Mouse (Mus musculus): Measurements from ENCODE around the gene Cbl. TPM values are rescaled to one million over a fixed set of nuclear protein-coding genes. Genes with fewer than 3 reads are reported as not detected.

Cbl gene
- polyA plus RNA-seq, 1 experiment from 2014 or later, result 4.9 TPM

DNA sequence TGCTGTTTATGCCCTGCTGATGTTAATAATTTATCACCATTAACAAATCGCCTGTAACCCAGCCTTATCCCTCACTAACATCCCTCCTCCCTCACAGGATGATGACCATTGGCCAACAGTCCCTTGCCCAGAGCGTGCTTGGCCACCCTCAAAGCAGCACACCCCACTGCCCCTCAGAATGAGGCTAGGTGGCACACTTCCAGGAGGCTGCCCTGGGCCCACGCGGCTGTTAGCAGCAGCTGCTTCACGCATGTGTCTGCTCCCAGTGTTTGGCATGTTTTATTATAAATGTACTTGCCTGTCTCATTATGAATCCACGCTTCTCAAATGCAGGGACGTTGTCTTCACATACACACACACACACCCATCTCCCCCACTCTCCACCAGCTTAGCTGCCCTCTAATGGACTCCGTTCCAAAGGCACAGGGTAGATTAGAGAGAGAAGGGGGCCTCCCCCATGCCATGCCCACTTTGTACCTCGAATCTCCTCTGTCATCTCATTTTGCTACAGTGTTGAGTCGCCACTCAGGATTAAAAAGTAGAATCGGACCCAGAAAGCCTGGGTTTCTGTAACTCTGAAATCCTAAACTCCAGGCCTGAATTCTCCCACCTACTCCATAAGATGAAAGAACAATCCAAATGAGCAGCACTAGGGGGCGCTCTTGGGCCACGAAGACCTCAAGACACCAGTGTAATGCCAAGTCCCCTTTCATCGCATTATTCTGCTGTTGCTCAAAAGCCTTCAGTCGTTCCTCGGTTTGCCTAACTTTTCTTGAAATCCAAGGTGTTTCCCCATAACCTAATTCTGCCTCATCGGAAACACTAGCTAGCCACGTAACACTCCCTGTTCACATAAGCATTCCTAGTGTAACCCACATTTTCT, 108.1 kb downstream of the Cbl start:
- no peaks in the 10 kb centered on the region for H3K36me3 ChIP-seq (ENCODE audit: control insufficient read depth, insufficient read depth, low read length)
- 0 out of 2 replicates have a peak overlapping the region, but pooled peaks have one; percentile 38 for H3K9ac ChIP-seq (ENCODE audit: low read length)
- WGBS, result 23% methylated on average over 18 of the region's 18 CpGs
- H3K4me1 ChIP-seq (replicated peaks; ENCODE audit: control insufficient read depth, insufficient read depth), result peaks cover 6% of the 10 kb centered on the region
- no peaks in the 10 kb centered on the region for H3K27me3 ChIP-seq (ENCODE audit: control insufficient read depth, insufficient read depth, low read length)
- no peak for ATAC-seq (ENCODE audit: low FRiP score, low TSS enrichment)
- no peak overlapping the region for H3K4me3 ChIP-seq (ENCODE audit: low read depth, low read length)
- H3K27ac ChIP-seq (replicated peaks), result peak overlapping the region; percentile 63; the same call in 1 of the 2 replicates
- peak; percentile 86 for DNase-seq (ENCODE audit: low spot score)
- no peaks in the 10 kb centered on the region for H3K9me3 ChIP-seq (ENCODE audit: control insufficient read depth, low read length)
- TF ChIP-seq CTCF (IDR thresholded peaks at IDR 0.05; ENCODE audit: low read depth), result peak; percentile 95
- TF ChIP-seq EP300 (optimal IDR thresholded peaks at IDR 0.05), result no peak
- H3K4me2 ChIP-seq (replicated peaks; ENCODE audit: low read depth), result peak overlapping the region; percentile 21; the same call in 1 of the 2 replicates

GRCm38 (mm10) chr9:44125026-44125425, 108.8 kb downstream of the Cbl start:
- no peak overlapping the region for H3K27ac ChIP-seq (replicated peaks)
- H3K4me1 ChIP-seq (replicated peaks; ENCODE audit: control insufficient read depth, insufficient read depth), result no peaks in the 10 kb centered on the region
- no peak overlapping the region for H3K4me3 ChIP-seq (ENCODE audit: low read depth, low read length)
- ATAC-seq (ENCODE audit: low FRiP score, low TSS enrichment), result no peak
- H3K27me3 ChIP-seq (ENCODE audit: control insufficient read depth, insufficient read depth, low read length), result no peaks in the 10 kb centered on the region
- no peak overlapping the region for H3K4me2 ChIP-seq (replicated peaks; ENCODE audit: low read depth)
- no peak for DNase-seq (ENCODE audit: low spot score)
- WGBS, result 58% methylated on average over 5 of the region's 5 CpGs
- TF ChIP-seq EP300 (optimal IDR thresholded peaks at IDR 0.05) (no peak), CTCF (IDR thresholded peaks at IDR 0.05; ENCODE audit: low read depth) (no peak)
- no peaks in the 10 kb centered on the region for H3K9me3 ChIP-seq (ENCODE audit: control insufficient read depth, low read length)
- no peaks in the 10 kb centered on the region for H3K36me3 ChIP-seq (ENCODE audit: control insufficient read depth, insufficient read depth, low read length)
- no peak overlapping the region for H3K9ac ChIP-seq (ENCODE audit: low read length)

- Histone ChIP-seq H3K4me2 (replicated peaks; ENCODE audit: low read depth) (no peak overlapping the region), H3K4me3 (ENCODE audit: low read depth, low read length) (no peak overlapping the region), H3K9me3 (ENCODE audit: control insufficient read depth, low read length) (no peaks in the 10 kb centered on the region), H3K27ac (replicated peaks) (no peak overlapping the region), H3K27me3 (ENCODE audit: control insufficient read depth, insufficient read depth, low read length) (no peaks in the 10 kb centered on the region), H3K9ac (ENCODE audit: low read length) (no peak overlapping the region), H3K36me3 (ENCODE audit: control insufficient read depth, insufficient read depth, low read length) (no peaks in the 10 kb centered on the region), H3K4me1 (replicated peaks; ENCODE audit: control insufficient read depth, insufficient read depth) (no peaks in the 10 kb centered on the region)
- DNase-seq (ENCODE audit: low spot score) (no peak), ATAC-seq (ENCODE audit: low FRiP score, low TSS enrichment) (no peak)
- TF ChIP-seq CTCF (IDR thresholded peaks at IDR 0.05; ENCODE audit: low read depth) (peak; percentile 72), EP300 (optimal IDR thresholded peaks at IDR 0.05) (no peak)
- WGBS, result 67% methylated on average over 6 of the region's 6 CpGs
These were observed 109.5 kb downstream of the Cbl start for GRCm38 (mm10) chr9:44124317-44124716.

- 63% methylated on average over 8 of the region's 8 CpGs for WGBS
- no peak for TF ChIP-seq CTCF (IDR thresholded peaks at IDR 0.05; ENCODE audit: low read depth)
- TF ChIP-seq EP300 (optimal IDR thresholded peaks at IDR 0.05), result no peak
These were observed 113.8 kb downstream of the Cbl start for GRCm38 (mm10) chr9:44119948-44120465.

DNA sequence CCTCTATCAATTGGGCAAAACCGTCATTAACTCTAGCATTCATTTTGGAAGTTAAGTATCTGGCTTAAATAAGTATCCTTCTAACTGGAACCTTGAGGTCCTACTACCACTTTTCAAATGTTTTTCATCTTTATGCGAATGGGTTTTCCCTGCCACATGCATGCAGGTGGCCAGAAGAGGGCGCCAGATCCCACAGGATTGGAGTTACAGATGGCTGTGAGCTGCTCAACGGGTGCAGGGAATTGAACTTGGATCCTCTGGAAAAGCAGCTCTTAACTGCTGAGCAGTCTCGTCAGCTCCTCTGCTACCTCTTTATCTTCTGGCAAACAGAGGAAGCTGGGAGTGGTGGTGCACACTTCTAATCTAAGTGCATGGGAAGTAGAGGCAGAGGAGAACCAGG, 114.8 kb downstream of the Cbl start:
- no peak overlapping the region for H3K9ac ChIP-seq (ENCODE audit: low read length)
- DNase-seq (ENCODE audit: low spot score) (peak; percentile 48), ATAC-seq (ENCODE audit: low FRiP score, low TSS enrichment) (no peak)
- no peaks in the 10 kb centered on the region for H3K4me1 ChIP-seq (replicated peaks; ENCODE audit: control insufficient read depth, insufficient read depth)
- no peak overlapping the region for H3K4me2 ChIP-seq (replicated peaks; ENCODE audit: low read depth)
- no peak overlapping the region for H3K27ac ChIP-seq (replicated peaks)
- no peaks in the 10 kb centered on the region for H3K36me3 ChIP-seq (ENCODE audit: control insufficient read depth, insufficient read depth, low read length)
- peak; percentile 71 for TF ChIP-seq CTCF (IDR thresholded peaks at IDR 0.05; ENCODE audit: low read depth)
- TF ChIP-seq EP300 (optimal IDR thresholded peaks at IDR 0.05), result no peak
- no peak overlapping the region for H3K4me3 ChIP-seq (ENCODE audit: low read depth, low read length)
- H3K9me3 ChIP-seq (ENCODE audit: control insufficient read depth, low read length), result no peaks in the 10 kb centered on the region
- 49% methylated on average over 5 of the region's 5 CpGs for WGBS
- H3K27me3 ChIP-seq (ENCODE audit: control insufficient read depth, insufficient read depth, low read length), result no peaks in the 10 kb centered on the region

More at GRCm38 (mm10) chr9:44119948-44120465, 113.8 kb downstream of the Cbl start:
- H3K9me3 ChIP-seq (ENCODE audit: control insufficient read depth, low read length), result no peaks in the 10 kb centered on the region
- no peak overlapping the region for H3K4me3 ChIP-seq (ENCODE audit: low read depth, low read length)
- no peak overlapping the region for H3K9ac ChIP-seq (ENCODE audit: low read length)
- no peaks in the 10 kb centered on the region for H3K4me1 ChIP-seq (replicated peaks; ENCODE audit: control insufficient read depth, insufficient read depth)
- DNase-seq (ENCODE audit: low spot score) (no peak), ATAC-seq (ENCODE audit: low FRiP score, low TSS enrichment) (no peak)
- H3K27ac ChIP-seq (replicated peaks), result no peak overlapping the region
- no peaks in the 10 kb centered on the region for H3K27me3 ChIP-seq (ENCODE audit: control insufficient read depth, insufficient read depth, low read length)
- no peak overlapping the region for H3K4me2 ChIP-seq (replicated peaks; ENCODE audit: low read depth)
- H3K36me3 ChIP-seq (ENCODE audit: control insufficient read depth, insufficient read depth, low read length), result no peaks in the 10 kb centered on the region

DNA sequence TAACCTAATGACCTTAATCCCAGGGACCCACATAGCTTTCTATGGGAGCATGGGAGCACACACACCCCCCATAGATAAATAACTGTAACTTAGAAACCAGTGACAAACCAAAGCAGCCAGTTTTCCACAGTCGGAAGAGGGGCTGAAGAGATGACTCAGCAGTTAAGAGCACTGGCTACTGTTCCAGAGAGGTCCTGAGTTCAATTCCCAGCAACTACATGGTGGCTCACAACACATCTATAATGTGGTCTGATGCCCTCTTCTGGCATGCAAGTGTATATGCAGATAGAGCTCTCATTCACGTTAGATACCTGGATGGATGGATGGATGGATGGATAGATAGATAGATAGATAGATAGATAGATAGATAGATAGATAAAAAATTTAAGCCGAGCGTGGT, 117.7 kb downstream of the Cbl start:
- H3K4me2 ChIP-seq (replicated peaks; ENCODE audit: low read depth), result no peak overlapping the region
- ATAC-seq (ENCODE audit: low FRiP score, low TSS enrichment) (no peak), DNase-seq (ENCODE audit: low spot score) (no peak)
- no peak overlapping the region for H3K4me3 ChIP-seq (ENCODE audit: low read depth, low read length)
- no peaks in the 10 kb centered on the region for H3K4me1 ChIP-seq (replicated peaks; ENCODE audit: control insufficient read depth, insufficient read depth)
- no peaks in the 10 kb centered on the region for H3K27me3 ChIP-seq (ENCODE audit: control insufficient read depth, insufficient read depth, low read length)
- H3K36me3 ChIP-seq (ENCODE audit: control insufficient read depth, insufficient read depth, low read length), result no peaks in the 10 kb centered on the region
- no peak overlapping the region for H3K9ac ChIP-seq (ENCODE audit: low read length)
- no peak overlapping the region for H3K27ac ChIP-seq (replicated peaks)
- no peaks in the 10 kb centered on the region for H3K9me3 ChIP-seq (ENCODE audit: control insufficient read depth, low read length)
- WGBS, result 92% methylated on average over 4 of the region's 4 CpGs
- no peak for TF ChIP-seq EP300 (optimal IDR thresholded peaks at IDR 0.05)
- peak; percentile 49 for TF ChIP-seq CTCF (IDR thresholded peaks at IDR 0.05; ENCODE audit: low read depth)
